Mouse (Mus musculus) liver, adult 2 months (tissue): ENCODE measurements at regions not wholly inside any gene's neighbourhood (a gene's known extent, or its start where the extent isn't known, plus 50 kb on each side); places are given as distances from the start of the nearest gene placed in this dataset.

Experiments used
- CTCF ChIP-seq: fragments of 200-500 bp; IDR thresholded peaks from 2 replicates; pipeline ENCODE4 v1.5.1; 2011; ENCODE audit warnings: low read depth, low read length, control low read depth
- POLR2A ChIP-seq: fragments of 200-500 bp; IDR thresholded peaks from 2 replicates; pipeline ENCODE4 v1.6.1; 2011; ENCODE audit warnings: low read length, control low read depth; ENCODE audit not compliant: insufficient read depth; ENCODE audit errors: extremely low read depth

DNA sequence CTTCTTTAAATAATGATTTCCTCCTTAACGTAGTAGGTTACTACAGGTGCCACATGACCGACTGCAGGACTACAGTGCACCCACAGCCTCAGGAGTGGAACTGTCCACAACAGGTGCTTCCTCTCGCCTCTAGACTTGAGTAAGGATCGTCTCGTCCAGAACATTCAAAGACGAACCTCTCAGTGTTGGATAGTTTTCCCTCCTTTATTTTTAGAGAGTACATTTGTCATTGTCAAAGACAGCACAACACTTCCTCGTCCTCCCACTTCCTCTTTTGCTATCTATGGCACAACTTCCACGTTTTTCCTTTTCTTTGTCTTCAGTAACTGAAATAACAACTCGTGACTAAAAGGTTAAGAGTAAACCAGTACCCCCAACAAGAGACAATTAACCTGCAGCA is 120.7 kb downstream of the Rpl36a-ps1 start:
- TF ChIP-seq POLR2A (no peak), CTCF (no peak)
